Mouse (Mus musculus) c-Kit-positive CD71-positive TER-119-negative erythroid progenitor cells, embryonic 14.5 days (primary cell): ENCODE results near the gene Larp4b.

Experiments
- DNase-seq: peaks from one replicate; pipeline ENCODE4 v3.0.0-alpha.2; 2013; ENCODE audit warnings: low read depth

The Larp4b gene

DNA sequence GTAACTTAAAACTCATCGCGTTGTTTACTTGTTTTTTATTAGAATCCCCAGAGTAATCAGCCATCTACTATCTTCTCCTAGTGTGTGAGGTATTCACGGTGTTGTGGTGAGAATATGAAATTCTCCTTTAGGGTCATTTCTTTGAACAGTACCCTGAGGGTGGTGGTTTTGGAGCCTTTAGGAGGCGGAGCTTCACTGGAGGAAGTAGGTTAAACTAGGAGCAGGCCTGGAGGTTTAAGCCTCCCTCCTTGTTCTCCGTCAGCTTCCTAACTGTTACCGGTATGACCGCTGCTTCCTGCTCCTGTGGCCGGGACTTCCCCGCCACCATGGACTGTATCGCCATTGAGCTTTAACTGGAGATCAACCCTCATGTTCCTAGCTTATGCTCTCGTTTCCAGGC lies 86.5 kb downstream of the Larp4b start:
- DNase-seq: no peak

DNA sequence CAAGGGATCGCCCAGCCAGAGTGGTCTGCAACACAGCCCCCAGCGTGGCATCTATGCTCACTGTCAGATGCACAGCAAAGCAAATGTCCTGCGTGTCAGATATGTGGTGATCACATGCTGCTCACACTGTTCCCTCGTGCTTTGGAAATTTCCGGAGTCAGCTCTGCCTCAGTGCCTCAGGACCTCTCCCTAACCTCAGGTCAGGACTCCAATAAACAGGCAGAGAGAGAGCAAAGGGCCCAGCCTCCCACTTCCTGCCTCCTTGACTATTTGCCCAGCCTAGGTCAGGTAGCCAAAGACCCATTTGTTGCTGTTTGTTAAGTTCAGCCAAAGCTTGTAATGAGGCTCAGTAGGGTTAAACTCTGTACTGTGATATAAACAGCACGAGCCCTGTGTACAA lies 87.4 kb downstream of the Larp4b start:
- no peak for DNase-seq

DNA sequence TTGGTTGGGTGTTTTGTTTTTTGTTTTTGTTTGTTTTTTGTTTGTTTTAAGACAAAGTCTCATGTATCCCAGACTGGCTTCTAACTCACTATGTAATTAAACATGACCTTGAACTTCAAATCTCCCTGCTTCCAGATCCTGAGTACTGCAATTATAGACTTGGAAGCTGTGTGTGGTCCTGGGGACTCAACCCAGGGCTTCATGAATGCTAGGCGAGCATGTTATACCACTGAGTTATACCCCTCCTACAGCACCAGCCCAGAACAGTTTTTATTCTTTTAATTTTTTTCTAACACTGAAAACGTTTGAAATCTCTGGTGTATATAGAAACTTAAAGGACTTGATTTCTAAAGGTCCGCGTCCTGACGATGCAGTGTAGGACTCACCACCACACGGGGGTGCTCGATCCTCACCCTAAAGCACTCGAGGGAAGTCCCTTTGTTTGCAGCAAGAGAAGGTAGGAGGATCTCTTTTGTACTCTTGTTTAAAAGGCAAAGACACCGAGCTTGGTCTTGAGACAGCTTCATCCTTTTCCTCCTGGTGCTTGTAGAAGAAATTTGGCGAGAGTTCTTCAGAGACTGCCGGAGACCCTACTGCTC lies 88.1 kb downstream of the Larp4b start:
- peak; percentile 55 for DNase-seq

DNA sequence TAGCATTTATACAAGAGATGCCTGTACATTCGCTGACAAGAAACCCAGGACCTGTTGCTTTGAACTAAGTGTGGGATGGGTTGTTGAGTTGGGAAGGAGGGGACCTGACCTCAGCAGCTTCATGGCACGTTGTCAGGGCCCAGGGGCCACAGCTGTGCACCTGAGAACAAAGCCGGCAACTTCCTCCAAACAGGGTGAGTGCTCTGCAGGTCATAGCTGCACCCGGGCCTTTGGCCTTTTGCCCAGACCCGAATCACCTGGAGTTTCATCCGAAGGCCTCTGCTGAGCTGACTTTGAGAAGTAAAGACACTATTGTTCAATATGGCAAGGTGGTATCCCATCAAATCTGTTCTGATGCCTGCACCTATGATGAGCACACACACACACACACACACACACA lies 90.6 kb downstream of the Larp4b start:
- DNase-seq: no peak

DNA sequence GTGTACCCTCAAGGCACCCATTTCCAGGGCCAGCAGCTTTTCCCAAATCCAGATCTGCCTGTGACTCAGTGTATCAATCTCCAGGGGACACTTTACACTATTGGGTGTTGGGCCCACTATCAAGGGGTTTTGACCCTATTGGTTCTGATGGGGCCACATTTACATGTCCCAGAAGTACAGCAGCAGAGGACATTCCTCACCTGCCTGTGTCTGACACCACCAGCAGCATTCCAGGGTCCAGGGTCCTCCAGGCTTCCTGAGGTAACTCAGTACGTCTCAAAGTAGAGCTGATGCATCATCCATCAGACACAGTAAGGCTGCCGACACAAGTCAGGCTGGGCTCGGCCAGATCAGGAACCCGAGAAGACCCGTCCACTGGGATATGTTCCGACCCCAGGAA lies 91.0 kb downstream of the Larp4b start:
- no peak for DNase-seq

DNA sequence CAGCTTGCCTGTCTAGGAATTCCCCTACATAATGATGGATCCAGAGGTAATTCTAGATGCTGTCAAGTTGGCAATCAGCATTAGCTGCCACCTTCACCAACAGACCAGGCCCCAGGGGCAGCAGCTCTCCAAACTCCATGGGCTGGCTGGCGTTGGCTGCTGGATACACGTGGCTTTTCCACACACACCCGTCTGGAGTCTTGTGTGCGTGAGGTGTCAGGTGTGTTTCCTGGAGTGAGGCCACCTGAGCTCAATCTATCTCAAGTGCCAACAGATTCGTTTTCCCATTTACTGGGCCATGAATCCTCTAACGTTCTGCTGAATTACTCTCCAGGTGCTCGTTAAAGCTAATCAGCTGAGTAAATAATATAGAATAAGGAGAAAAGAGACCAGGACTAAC lies 93.5 kb downstream of the Larp4b start:
- no peak for DNase-seq

DNA sequence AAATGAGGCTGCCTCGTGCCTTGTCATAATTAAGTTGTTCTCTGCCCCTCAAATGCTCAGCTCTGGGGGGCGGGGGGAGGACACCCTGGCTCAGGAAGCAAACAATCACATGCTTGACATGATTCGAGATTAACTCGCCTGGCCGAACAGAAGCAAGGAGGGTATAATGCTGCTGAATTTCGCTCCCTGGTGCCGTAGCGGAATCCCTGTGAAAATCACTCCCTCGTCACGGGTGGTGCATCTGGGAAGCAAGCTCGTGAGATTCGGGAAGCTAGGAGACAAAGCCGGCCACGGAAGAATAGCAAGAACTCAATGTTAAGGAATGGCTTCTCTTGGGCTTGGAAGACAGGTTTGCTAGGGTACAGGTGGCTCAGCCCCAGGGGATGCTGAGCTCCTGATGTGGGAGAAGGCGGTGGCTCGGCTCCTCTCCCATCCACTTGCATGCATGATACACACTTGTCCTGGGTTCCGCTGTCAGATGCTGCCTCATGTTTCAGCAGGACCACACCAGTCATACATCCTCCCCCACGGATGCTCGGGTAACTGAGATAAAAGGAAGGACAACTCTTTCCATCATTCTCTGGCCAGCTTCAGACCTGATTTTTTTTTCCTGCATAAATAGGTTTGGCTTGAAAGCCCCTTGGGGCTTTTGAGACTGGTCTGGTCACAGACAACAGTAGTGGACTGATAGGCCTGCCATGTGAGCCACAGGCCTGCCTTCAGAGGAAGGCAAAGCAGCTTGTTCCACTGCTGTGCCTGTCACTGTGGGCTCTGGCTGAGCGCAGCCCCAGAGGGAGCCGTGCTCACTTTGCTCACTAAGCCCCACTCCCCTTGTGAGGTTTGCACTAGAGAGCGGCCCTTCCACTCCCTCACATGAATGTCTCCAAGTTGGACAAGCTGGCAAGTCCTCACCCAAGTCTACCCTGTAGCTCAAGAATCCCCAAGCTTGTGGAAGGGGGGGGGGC lies 94.2 kb downstream of the Larp4b start:
- DNase-seq: no peak

DNA sequence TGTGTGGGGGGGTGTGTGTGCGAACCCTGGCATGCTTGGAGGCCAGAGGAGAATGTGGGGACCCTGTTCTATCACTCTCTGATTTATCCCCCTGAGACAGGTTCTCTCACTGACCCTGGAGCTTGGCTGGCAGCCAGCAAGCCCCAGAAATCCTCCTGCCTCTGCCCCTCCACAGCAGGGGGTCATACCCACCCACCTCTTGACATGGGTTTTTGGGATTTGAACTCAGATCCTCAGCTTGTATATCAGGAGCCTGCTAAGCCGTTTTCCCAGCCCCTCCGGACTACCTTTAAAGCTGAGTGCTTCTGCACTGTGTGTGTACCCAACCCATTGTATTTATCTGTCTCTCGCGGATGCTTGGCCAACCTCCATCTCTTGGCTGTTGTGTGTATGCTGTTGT lies 95.8 kb downstream of the Larp4b start:
- no peak for DNase-seq

DNA sequence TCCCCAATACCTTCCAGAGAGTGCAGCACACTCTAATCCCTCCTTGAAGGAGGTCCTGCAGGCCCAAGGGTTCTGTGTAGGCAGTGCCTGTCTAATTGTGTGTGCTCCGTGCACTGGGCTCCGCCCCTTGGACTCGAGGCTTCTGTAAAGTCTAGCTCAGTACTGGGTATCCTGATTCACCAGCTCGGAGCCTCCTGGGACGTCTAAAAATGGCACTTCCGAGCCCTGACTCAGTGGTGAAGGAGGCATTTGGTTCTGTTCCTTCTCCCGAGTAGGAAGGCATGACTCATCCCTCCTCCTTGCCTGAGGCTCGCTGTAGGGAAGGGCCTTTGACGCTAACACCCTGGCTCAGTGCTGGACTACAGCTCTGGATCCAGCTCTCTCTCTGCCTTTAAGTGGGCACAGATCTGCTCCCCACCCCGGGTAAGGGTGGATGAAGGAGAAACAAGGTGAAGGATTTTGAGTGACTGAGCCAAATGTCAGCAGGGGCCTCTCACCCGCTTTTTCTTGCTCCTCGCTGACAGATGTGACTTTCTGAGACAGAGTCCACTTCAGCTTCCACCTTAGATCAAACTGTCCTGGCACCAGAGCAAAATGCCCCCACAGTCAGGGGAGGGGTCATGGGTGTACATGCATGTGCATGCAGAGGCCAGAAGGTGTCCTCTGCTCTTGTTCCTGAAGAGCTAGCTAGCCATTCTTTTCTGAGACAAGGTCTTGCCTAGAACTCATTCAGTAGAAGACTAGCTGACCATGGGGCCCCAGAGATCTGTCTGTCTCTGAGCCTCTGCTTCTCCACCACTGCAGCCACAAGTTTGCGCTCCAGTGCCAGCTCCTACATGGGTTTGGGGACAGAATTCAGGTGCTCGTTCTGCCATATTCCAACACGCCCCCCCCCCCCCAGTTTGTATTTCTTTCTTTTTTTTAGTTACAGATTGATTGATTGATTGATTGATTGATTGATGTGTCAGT lies 97.8 kb downstream of the Larp4b start:
- no peak for DNase-seq

DNA sequence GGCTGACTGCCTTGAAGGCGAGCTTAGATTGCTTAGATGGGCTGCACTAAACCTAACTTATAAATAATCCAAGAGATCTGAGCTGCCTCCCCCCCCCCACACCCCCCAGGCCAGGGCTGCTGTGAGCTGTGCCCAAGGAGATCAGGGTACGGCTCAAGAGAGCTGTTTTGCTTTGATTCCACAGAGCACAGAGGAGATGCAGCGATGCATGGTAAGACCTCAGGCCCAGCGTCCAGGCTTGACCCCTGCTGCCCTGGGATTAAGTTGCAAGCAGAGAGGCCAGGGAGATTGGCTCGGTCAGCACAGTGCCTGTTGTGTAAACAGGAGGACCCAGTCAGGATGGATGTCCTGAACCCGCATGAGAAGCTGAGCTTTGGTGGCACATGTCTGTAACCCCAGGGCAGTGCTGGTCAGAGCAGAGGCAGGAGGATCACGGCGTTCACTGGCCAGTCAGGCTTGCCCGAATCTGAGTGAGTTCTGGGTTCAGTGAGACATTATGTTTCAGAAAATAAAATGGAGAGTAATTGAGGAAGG lies 99.2 kb downstream of the Larp4b start:
- no peak for DNase-seq

DNA sequence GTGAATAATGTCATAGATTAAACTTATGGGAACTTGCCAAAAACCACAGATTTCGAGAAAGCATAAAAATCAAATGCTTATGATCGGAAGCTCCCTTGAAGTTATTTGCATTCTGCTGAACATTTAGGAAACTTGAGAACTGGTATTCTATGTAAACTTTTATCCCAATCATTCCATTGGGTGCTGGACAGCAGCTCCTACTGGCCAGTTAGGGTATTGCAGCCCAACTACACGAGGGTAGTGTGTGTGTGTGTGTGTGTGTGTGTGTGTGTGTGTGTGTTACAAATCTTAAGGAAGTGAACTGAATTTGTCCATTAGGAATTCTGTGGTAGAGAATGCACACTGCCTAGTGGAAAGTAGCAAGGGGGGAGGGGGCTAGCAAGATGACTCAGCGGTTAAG lies 101.0 kb downstream of the Larp4b start:
- no peak for DNase-seq

DNA sequence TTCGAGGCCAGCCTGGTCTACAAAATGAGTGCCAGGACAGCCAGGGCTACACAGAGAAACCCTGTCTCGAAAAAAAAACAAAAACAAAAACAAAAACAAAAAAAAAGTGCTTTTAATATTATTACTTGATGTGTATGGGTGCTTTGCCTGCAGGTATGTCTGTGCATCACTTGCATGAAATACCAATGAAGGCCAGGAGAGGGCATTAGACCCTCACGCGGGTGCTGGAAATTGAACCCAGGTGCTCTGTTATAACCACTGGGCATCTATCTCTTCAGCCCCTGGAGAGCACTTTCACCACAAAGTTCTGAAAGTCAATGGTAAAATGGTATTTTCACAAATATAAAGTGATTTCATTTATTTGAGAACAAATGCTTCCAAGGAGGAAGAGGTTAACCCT lies 101.9 kb downstream of the Larp4b start:
- no peak for DNase-seq

DNA sequence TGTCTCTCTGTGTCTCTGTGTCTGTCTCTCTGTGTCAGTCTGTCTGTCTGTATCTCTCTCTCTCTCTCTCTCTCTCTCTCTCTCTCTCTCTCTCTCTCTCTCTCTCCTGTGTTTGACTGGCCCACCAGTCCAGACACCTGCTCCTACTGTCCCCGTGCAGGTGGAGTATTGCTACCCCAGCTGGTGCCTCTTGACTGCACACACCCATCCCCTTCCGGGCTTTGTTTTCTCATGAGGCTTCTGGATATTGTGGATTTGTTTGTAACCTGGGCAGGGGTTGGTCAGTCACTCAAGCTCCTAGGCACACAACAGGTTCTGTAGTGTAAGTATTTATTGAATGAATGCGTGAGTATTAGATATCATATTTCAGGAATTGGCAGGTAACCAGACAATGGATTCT lies 104.4 kb downstream of the Larp4b start:
- no peak for DNase-seq

DNA sequence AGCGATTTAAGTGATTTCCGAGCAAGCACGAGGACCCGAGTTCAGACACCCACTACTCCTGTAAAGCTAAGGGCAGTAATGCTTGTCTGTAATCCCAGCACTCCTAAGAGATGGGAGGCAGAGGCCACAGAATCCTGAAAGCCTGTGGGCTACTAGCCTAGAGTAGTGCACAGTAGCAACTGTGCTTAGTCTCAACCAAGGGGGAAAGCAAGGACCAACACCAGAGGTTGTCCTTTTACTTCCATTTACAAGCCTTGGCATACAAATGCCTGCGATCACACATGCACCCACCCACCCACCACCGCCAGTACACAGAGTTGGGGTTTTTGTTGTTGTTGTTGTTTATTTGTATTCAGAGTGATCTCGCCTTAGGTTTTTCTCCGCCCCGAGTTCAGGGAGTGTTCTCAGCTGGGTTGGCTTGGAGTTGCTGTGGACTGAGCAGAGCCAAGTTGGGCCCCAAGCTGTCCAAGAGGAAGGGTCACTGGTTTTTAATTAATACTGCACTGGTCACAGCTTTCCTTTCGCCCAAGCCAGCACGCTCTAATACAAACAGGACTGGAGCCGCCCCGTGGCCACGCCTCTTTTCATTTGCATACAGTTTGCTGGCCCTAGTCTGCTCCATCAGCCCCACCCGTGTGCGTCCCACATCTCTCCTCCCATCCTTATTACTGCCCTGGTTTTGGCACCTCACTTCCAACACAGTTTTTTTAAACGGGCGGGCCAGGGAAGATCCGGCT lies 105.2 kb downstream of the Larp4b start:
- DNase-seq: no peak

DNA sequence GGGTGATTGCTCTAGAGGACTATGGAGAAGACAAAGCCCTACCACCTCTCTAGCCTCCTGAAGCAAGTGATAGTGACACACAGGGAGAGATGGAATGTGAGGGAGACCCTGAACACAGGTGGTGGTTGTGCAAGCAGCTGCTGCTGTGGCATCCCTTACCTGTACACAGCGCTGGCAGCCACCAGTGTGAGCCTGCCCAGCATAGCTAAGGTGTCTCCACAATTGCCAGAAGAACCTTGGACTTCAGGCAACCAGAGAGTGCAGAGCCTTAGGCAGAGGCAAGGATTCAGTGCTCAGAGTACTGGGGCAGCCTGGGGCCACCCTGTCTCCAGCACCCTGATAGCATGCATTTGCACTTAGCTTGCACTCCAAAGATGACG lies 105.8 kb downstream of the Larp4b start:
- DNase-seq: no peak

DNA sequence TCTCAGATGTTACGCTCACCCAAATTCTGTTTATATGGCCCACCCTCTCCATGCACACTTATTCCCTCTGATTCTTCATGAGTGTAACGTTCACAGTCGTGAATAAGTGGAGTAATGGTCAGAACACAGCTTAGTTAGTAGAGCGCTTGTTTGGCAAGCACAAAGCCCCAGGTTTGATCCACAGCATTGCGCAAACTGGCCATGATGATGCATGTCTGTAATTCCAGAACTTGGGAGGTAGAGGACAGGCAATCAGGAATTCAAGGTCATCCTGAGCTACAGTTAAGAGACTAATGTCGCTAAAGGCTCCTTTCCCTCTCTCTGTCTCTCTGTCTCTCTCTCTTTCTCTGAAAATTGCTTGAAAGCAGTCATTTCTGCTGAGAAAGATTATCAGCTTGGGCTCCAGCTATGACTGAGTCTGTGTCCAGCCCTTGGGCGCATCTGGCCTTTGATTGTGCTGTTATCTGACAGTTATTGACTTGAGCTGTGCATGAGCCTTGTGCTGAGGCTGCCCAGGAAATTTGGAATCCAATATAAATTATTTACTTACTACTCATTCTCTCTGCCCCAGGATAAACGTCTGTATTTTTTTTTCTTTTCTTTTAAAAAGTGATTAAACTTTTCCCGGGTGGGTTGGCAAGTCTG lies 129.2 kb downstream of the Larp4b start:
- DNase-seq: no peak
